Mouse (Mus musculus) 3T3-L1 (cell line): ENCODE measurements around the gene Atf7ip.

Experiments
- DNase-seq: peaks from one replicate; pipeline ENCODE4 v3.0.0-alpha.2; 2015; ENCODE audit warnings: low read depth, low spot score

The Atf7ip gene

DNA sequence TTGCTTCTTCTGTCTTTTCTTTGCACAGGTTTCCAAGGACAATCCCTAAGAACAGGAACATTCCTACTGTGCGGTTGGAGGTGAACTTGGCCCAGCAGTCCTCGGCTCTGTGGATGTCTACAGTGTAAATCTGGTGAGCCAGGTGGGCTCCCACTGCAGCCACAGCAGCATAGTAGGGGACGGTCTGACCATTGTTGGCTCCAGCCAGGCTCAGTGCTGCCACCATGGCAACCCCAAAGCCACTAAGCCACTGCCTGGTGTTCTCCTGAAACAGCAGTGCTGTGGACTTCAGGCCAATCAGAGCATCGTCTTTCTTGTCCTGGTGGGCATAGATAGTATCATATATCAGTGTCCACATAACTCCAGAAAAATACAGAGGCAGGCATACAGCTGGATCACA lies 19.8 kb upstream of the Atf7ip start:
- no peak for DNase-seq

GRCm38 (mm10) chr6:136486801-136487553 lies 19.0 kb upstream of the Atf7ip start:
- DNase-seq: no peak

- no peak for DNase-seq
Observed at GRCm38 (mm10) chr6:136487554-136487950, 18.4 kb upstream of the Atf7ip start.

DNA sequence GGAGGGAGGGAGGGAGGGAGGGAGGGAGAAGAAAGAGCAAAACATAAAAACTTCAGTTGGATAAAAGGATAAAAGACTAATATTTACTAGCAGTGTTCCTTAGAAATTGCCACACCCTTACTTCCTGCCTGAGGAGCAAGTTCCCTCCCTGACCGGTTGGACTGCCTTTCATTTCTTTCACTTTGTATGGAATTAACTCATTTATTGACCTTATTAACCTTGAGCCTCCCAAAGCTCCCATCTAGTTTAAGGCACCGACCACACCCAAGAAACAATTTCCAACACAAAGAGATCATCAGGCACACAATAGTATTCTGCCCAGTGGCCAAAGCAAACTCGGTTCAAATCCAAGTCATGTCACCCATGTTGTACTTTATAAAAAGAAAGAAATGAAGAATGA lies 16.1 kb upstream of the Atf7ip start:
- DNase-seq: no peak

- no peak for DNase-seq
Observed at GRCm38 (mm10) chr6:136490516-136491475, 15.2 kb upstream of the Atf7ip start.

- peak; percentile 41 for DNase-seq
Observed at GRCm38 (mm10) chr6:136491631-136492030, 14.3 kb upstream of the Atf7ip start.

DNA sequence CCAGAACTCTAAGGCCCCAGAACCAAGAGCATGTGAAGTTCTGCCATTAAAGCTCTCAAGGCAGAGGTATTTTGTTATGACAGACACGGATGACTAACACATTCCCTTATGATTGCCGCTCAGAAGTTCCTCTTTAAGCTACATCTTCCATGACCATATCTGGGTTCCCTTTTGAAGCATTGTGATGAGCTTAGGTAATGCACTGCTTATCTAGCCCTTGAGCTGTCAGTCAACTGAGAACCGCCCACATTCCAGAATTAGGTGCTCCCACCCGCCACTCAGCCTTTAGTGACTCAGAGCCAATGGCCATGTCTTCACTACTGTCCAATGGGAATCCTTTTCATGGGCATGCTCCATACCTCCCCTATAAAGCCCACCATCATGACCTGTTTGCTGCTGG lies 13.7 kb upstream of the Atf7ip start:
- DNase-seq: peak; percentile 67

DNA sequence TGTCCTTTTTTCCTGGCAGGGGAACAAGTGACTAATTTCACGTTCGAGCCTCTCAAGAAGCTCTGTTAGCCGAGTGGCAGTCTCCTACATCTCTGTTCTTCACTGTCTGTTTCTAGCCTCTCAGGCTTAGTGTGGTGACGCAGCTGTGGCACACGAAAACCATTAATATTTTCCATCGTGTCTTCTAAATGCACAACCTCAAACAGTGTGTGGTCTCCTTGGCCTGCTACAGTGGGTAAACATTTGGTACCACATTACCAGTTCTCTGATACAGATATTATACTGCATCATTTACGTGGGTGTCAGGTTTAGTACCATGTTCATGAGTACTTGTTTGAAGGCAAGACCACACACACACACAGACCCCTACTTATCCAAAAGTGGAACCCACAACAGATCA lies 12.5 kb upstream of the Atf7ip start:
- no peak for DNase-seq

DNA sequence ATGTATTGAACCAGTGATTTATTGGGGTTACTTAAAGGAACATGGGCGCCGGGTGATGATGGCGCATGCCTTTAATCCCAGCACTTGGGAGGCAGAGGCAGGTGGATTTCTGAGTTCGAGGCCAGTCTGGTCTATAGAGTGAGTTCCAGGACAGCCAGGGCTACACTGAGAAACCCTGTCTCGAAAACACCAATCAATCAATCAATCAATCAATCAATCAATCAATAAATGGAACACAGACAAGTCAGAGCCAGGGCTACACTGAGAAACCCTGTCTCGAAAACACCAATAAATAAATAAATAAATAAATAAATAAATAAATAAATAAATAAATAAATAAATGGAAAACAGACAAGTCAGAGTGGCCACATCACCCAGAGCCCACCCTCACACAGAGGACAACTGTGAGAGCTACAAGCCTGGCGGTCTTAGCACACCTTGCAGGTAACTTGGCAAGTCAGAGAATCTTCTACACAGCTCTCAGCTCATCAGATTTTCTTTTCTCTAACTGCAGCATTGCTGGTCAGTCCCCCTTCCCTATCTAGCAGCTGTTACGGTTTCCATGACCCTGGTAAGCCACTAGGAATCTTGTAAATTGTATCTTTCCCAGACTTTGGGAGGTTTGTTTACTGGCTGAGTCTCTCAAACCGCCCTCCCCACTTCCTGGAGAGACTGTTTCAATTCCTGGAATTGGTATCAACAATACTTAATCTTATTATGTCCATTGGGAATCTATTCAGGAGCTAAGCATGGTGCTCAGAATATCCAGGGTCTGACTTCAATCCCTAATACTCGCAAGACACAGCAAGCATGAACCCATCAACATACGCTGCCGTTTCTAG lies 11.8 kb upstream of the Atf7ip start:
- no peak for DNase-seq

GRCm38 (mm10) chr6:136495023-136495422 lies 10.9 kb upstream of the Atf7ip start:
- no peak for DNase-seq

- DNase-seq: no peak
Observed at GRCm38 (mm10) chr6:136497744-136498143, 8.2 kb upstream of the Atf7ip start.

DNA sequence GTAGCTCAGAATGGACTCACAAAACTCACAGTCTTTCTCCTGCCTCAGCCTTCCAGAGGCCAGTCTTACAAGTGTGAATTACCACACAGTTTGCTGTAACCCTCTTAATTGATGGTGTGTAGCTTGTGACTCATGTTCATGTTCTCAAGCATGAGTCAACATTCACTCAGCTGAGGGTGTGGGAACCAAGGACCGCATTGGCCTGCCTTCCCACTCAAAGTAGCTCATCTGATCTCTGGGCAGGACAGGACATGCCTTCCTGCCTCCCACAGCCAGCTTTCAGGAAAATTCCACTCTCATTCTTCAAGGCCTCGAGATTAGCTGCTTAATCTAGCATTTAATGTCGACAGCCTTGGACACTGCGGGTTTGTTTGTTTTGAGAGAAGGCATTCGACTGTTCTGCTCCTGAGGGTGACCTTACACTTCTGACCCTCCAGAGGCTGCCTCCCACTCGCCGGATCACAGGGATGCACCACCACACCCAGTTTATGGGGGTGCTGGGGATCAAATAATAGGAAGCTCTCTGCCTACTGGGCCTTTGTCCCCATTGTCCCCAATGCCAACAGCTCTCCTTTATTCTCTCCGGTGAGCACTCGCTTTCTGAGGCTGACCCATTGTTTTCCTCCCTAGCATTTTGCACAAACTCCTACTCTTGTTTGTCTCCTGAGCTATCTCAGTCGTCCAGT lies 6.5 kb upstream of the Atf7ip start:
- DNase-seq: peak; percentile 60

- no peak for DNase-seq
Observed at GRCm38 (mm10) chr6:136508652-136509051, 2.7 kb downstream of the Atf7ip start.

- DNase-seq: no peak
Observed at GRCm38 (mm10) chr6:136510945-136511344, 5.0 kb downstream of the Atf7ip start.

GRCm38 (mm10) chr6:136512351-136512750 lies 6.4 kb downstream of the Atf7ip start:
- no peak for DNase-seq

GRCm38 (mm10) chr6:136516626-136517025 lies 10.7 kb downstream of the Atf7ip start:
- no peak for DNase-seq

GRCm38 (mm10) chr6:136517221-136517620 lies 11.3 kb downstream of the Atf7ip start:
- no peak for DNase-seq

GRCm38 (mm10) chr6:136518537-136519246 lies 12.7 kb downstream of the Atf7ip start:
- peak; percentile 100 for DNase-seq

DNA sequence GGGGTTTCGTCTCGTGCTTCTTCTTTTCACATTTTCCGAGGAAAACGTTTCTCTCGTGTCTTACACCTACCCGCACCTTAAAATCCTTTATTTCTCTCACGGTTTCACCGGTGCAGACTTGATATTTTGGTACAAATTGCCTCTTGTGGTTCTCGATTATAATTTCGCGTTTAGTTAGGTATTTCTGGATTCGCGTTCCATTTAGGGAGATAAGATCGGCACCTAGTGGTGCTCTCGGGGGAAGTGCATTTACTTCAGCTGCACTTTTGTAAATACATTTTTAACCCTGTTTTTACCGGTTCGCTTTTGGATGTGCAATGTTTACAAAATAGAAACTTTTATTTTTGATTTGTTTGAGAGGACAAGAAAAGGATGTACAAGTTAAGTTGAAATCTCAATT lies 13.3 kb downstream of the Atf7ip start:
- DNase-seq: no peak

GRCm38 (mm10) chr6:136520361-136520760 lies 14.4 kb downstream of the Atf7ip start:
- peak; percentile 25 for DNase-seq

- DNase-seq: no peak
Observed at GRCm38 (mm10) chr6:136521681-136522080, 15.7 kb downstream of the Atf7ip start.
